Mouse (Mus musculus) heart, embryonic 12.5 days (tissue): ENCODE results near the gene Bola3. TPM values are rescaled to one million over a fixed set of nuclear protein-coding genes. Genes with fewer than 3 reads are reported as not detected.

Experiments
- ATAC-seq: fragments of 200-750 bp; cut with Nextera tagmentation; 2 replicates; pipeline ENCODE4 v1.8.0; 2017; ENCODE audit warnings: moderate TSS enrichment, moderate library complexity; ENCODE audit not compliant: insufficient number of reproducible peaks, low FRiP score
- H3K27ac ChIP-seq: fragments of 300-500 bp; sonication (generic); 2 replicates; pipeline ENCODE4 v1.5.1; 2016; ENCODE audit warnings: mild to moderate bottlenecking, moderate library complexity; ENCODE audit not compliant: poor library complexity, severe bottlenecking
- H3K27me3 ChIP-seq: fragments of 300-500 bp; sonication (generic); replicated peaks from 2 replicates; pipeline ENCODE4 v1.6.1; 2016; ENCODE audit warnings: mild to moderate bottlenecking, moderate library complexity
- H3K36me3 ChIP-seq: fragments of 300-500 bp; sonication (generic); 2 replicates; pipeline ENCODE4 v1.6.1; 2016; ENCODE audit warnings: mild to moderate bottlenecking, moderate library complexity
- H3K4me1 ChIP-seq: fragments of 300-500 bp; sonication (generic); replicated peaks from 2 replicates; pipeline ENCODE4 v1.6.1; 2016; ENCODE audit warnings: mild to moderate bottlenecking
- H3K4me2 ChIP-seq: fragments of 300-500 bp; sonication (generic); 2 replicates; pipeline ENCODE4 v1.6.1; 2016; ENCODE audit warnings: mild to moderate bottlenecking, moderate library complexity
- H3K4me3 ChIP-seq: fragments of 300-500 bp; sonication (generic); 2 replicates; pipeline ENCODE4 v1.5.1; 2016; ENCODE audit warnings: mild to moderate bottlenecking
- H3K9ac ChIP-seq: fragments of 300-500 bp; sonication (generic); 2 replicates; pipeline ENCODE4 v1.6.1; 2016; ENCODE audit warnings: mild to moderate bottlenecking, moderate library complexity
- H3K9me3 ChIP-seq: fragments of 300-500 bp; sonication (generic); replicated peaks from 2 replicates; pipeline ENCODE4 v1.6.1; 2016; ENCODE audit warnings: mild to moderate bottlenecking, moderate library complexity
- WGBS: fragments of 180-500 bp; shearing (Covaris S2); methylation state at CpG from one replicate; pipeline ENCODE4 v1.1.7; 2016; 5-methylcytosine and 5-hydroxymethylcytosine counted together
- polyA plus RNA-seq: library from polyadenylated mRNA; unstranded; fragments of >200 nt; fragmentation: Nextera tagmentation; extraction: Ambion mirVana; gene quantifications from 2 replicates; pipeline ENCODE4 v1.2.1, GENCODE M21; 2016

Gene Bola3
- 262 and 274 TPM in 2 replicates for polyA plus RNA-seq

DNA sequence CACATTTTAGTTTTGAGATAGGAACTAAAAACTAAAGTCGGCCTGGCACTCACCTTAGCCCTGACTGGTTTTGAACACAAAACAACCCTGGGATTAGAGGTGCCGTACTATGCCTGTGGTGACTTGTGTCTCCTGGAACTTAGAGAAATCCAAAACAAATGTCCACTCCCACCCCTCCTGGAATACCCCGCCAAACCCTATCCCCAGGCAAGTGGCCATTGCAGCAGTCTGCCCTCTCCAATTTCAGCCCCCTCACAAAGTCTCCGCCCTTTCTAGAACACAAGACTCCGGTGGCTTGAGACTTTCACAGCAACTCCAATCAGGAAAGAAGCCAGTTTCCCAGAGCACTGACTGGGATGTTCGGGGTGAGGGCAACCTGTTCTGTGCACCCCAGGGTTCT lies at the start of gene Bola3:
TSS of gene Bola3 (plus strand) at position 275 of the 400 bp plus-strand sequence.
- Histone ChIP-seq H3K27ac (peak within 1 kb of the TSS; percentile 65), H3K9me3 (no peaks in the 10 kb centered on the region), H3K4me3 (peak within 1 kb of the TSS; percentile 97), H3K4me1 (peaks cover 25% of the 10 kb centered on the region), H3K4me2 (peak within 1 kb of the TSS; percentile 89), H3K27me3 (no peaks in the 10 kb centered on the region), H3K36me3 (peaks cover 36% of the 10 kb centered on the region), H3K9ac (peak within 1 kb of the TSS; percentile 96)
- no peak for ATAC-seq
- WGBS, result 32% methylated on average over 6 of the region's 6 CpGs

DNA sequence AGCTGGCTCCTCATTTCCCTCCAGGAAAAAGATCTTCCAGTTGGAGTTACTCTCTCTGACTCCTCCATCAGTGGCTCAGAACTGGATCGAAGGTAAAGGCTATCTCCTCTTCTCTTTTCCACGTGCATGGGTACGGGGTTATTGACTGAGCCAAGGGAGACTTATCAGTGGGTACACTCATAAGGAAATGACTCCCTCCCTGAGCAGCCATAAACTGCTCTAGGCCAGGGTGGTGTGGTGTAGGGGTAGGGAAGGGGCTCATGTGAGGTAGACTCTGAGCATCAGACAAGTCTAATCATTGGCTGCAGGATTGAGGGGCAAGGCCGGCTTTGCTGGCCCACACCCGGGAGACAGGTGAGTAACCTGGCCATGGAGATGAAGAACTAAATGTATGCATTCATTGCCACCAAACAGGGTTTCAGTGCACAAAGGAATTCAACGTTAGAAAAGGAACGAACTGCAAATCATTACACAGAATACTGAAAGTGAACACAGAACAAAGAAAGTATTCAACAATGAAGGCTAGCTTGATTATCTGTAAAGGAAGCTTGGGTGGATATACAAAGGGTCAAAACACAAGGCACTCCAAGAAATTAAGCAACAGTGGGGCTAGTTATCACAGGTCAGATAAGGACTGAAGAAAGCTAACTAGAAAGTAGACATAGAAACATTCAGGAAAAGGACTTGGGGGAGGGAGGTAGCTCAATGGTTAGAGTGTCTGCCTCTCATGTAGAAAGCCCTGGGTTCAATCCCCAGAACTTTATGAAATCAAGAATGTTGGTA lies 48.3 kb upstream of the Bola3 start:
- no peaks in the 10 kb centered on the region for H3K27me3 ChIP-seq
- peaks cover 3% of the 10 kb centered on the region; the same call in 1 of the 2 replicates for H3K36me3 ChIP-seq
- ATAC-seq, result no peak
- no peak overlapping the region for H3K4me2 ChIP-seq
- H3K9ac ChIP-seq, result no peak overlapping the region
- no peaks in the 10 kb centered on the region for H3K9me3 ChIP-seq
- WGBS, result 59% methylated on average over 7 of the region's 7 CpGs
- H3K4me3 ChIP-seq, result no peak overlapping the region
- no peaks in the 10 kb centered on the region for H3K4me1 ChIP-seq
- no peak overlapping the region for H3K27ac ChIP-seq

DNA sequence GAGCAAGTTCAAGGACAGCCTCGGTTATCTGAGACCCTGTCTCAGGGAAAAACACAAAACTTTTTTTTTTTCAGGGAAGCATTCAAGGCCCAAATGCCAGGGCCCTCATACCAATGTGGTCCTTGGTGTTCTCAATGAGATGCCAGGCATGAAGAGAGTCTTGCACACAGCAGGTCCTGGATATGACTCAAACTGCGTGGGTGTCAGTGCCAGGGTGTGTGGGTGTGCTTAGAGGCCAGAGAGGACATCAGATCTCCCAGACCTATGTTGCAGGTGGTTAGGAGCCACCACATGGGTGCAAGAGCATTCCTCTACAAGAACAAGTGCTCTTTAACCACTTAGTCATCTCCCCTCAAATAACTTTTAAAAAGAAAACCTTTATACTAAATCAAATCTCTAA lies 47.7 kb upstream of the Bola3 start:
- no peak overlapping the region for H3K4me3 ChIP-seq
- H3K4me1 ChIP-seq, result no peaks in the 10 kb centered on the region
- H3K36me3 ChIP-seq, result peaks cover 10% of the 10 kb centered on the region
- no peak overlapping the region for H3K27ac ChIP-seq
- 90% methylated on average over 2 of the region's 2 CpGs for WGBS
- H3K4me2 ChIP-seq, result no peak overlapping the region
- no peaks in the 10 kb centered on the region for H3K9me3 ChIP-seq
- ATAC-seq, result no peak
- H3K27me3 ChIP-seq, result no peaks in the 10 kb centered on the region
- H3K9ac ChIP-seq, result no peak overlapping the region

DNA sequence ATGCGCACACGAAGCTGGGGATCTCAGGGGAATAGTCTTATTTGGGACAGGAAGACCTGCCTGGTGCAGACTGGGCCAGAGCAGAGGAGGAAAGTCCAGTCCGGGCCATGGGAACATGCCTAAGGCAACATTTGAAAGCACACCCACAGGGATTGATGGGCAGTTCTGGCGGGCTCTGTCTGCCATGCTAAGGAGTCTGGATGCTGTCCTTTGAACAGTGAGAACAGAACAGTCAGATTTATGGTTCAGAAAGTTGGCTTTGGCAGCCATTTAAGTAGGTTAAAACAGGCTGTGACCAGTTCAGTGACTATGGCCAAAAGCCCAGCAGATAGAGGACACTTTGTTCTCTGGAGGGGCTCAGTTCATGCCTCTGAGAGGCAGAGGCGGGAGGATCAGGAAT lies 46.7 kb upstream of the Bola3 start:
- Histone ChIP-seq H3K4me3 (no peak overlapping the region), H3K4me1 (no peaks in the 10 kb centered on the region), H3K9me3 (no peaks in the 10 kb centered on the region), H3K9ac (no peak overlapping the region), H3K27ac (no peak overlapping the region), H3K27me3 (no peaks in the 10 kb centered on the region), H3K36me3 (peaks cover 16% of the 10 kb centered on the region), H3K4me2 (no peak overlapping the region)
- WGBS, result 83% methylated on average over 5 of the region's 5 CpGs
- no peak for ATAC-seq

DNA sequence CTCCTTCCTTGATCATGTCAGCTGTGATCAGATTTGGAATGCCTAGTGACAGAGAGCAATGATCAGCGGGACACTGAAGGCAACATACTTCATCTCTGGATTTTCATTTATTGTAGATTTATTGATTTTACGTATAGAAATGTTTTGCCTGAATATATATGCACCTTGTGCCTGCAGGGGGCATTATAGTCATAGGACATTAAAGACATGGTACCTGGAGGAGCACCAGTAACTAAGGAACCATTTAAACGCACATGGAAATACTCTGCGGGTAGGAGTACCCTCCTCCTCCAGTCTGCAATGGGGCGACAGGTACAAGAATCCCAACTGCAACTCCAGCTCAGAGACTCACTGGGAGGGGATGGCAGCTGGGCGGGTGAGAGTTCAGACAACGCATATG lies 39.9 kb upstream of the Bola3 start:
- H3K4me3 ChIP-seq, result no peak overlapping the region
- no peak overlapping the region for H3K27ac ChIP-seq
- H3K9me3 ChIP-seq, result no peaks in the 10 kb centered on the region
- 90% methylated on average over 7 of the region's 7 CpGs for WGBS
- H3K4me1 ChIP-seq, result no peaks in the 10 kb centered on the region
- peaks cover 46% of the 10 kb centered on the region for H3K36me3 ChIP-seq
- no peaks in the 10 kb centered on the region for H3K27me3 ChIP-seq
- H3K9ac ChIP-seq, result no peak overlapping the region
- H3K4me2 ChIP-seq, result no peak overlapping the region
- ATAC-seq, result no peak

DNA sequence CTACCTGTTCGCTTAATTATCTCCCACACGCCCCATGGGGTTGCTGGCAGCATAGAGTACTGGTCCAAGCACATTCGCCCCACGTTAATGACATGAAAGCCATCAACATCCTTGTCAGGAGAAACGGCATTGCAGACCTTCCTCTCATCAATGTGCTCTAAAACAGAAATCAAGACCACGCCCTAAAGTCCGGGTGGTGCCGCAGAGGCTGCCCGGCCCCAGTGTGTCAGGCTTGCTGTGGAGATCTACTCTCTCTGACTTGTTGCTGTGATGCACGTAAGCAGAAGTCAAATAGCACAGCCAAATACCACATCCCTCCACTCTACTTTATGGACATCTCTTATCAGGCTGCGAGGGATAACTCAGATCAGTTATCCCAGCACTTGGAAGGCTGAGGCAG lies 37.7 kb upstream of the Bola3 start:
- no peak overlapping the region for H3K4me2 ChIP-seq
- H3K4me3 ChIP-seq, result no peak overlapping the region
- no peak for ATAC-seq
- H3K36me3 ChIP-seq, result peaks cover 37% of the 10 kb centered on the region
- 0 out of 2 replicates have a peak, but pooled peaks cover 3% of the 10 kb centered on the region for H3K4me1 ChIP-seq
- no peak overlapping the region for H3K27ac ChIP-seq
- no peak overlapping the region for H3K9ac ChIP-seq
- 92% methylated on average over 11 of the region's 11 CpGs for WGBS
- no peaks in the 10 kb centered on the region for H3K27me3 ChIP-seq
- H3K9me3 ChIP-seq, result no peaks in the 10 kb centered on the region

DNA sequence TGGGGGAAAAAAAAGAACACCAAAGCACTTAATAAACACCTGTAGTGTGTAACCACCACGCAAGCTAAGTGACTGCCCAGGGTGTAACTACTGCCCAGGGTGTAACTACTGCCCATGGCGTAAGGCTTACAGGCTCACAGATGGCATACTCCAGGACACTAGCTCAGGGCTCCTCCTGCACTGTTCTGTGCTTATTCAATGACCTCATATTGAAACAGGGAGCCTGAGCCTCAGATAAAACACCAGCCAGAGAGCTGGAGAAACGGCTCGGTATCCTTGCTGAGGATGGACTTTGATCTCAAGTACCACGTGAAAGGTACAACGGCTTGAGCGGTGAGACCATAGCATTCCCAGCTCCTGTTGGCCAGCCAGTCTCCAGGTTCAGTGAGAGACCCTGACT lies 36.9 kb upstream of the Bola3 start:
- no peak overlapping the region for H3K9ac ChIP-seq
- WGBS, result 59% methylated on average over 7 of the region's 7 CpGs
- H3K4me1 ChIP-seq, result peaks cover 7% of the 10 kb centered on the region
- H3K27ac ChIP-seq, result no peak overlapping the region
- no peak for ATAC-seq
- peaks cover 30% of the 10 kb centered on the region for H3K36me3 ChIP-seq
- no peak overlapping the region for H3K4me2 ChIP-seq
- H3K27me3 ChIP-seq, result no peaks in the 10 kb centered on the region
- no peak overlapping the region for H3K4me3 ChIP-seq
- H3K9me3 ChIP-seq, result no peaks in the 10 kb centered on the region

DNA sequence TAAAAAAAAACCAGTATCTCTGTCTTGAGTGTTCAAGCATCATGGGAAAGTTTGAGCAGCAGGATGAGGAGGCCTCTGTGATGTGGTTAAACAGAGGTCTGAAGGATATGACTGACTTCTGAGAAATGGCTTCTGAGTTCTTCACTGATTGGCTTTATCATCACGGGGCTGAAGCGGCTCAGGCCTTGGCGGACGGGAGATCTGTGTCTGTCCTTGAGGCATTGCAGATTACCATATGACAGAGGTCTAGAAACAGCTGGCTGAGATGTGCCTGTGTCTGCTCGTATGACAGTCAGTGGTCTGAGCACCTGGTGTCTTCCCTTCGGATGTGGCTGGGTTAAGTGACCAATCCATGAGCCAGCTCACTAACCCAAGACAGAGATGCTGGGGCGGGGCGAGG lies 36.4 kb upstream of the Bola3 start:
- Histone ChIP-seq H3K27ac (no peak overlapping the region), H3K4me1 (peaks cover 7% of the 10 kb centered on the region), H3K27me3 (no peaks in the 10 kb centered on the region), H3K9ac (no peak overlapping the region), H3K36me3 (peaks cover 30% of the 10 kb centered on the region), H3K4me3 (no peak overlapping the region), H3K9me3 (no peaks in the 10 kb centered on the region), H3K4me2 (no peak overlapping the region)
- 68% methylated on average over 8 of the region's 8 CpGs for WGBS
- peak; percentile 23; the same call in 1 of the 2 replicates for ATAC-seq

DNA sequence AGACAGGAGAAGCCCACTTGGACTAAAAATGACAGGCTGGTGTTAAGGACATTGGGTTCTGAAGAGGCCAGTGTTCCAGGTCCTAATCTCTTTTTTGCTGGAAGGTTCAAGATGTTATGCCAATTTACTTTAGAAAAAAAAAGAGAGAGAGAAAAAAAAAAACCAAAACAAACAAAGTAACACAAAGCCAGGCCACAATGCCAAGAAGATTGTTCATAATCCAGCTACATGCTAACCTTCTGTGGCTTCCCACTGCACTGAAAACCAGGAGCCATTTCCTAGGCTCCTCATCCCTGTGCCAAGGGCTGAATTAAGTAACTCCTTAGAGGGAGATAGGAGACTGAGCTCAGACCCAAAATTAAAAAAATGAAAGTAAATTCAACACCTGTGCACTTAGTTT lies 33.7 kb upstream of the Bola3 start:
- Histone ChIP-seq H3K9ac (no peak overlapping the region), H3K4me3 (no peak overlapping the region), H3K27ac (no peak overlapping the region), H3K9me3 (no peaks in the 10 kb centered on the region), H3K4me2 (no peak overlapping the region), H3K27me3 (no peaks in the 10 kb centered on the region), H3K4me1 (peaks cover 7% of the 10 kb centered on the region), H3K36me3 (peaks cover 17% of the 10 kb centered on the region)
- ATAC-seq, result no peak

DNA sequence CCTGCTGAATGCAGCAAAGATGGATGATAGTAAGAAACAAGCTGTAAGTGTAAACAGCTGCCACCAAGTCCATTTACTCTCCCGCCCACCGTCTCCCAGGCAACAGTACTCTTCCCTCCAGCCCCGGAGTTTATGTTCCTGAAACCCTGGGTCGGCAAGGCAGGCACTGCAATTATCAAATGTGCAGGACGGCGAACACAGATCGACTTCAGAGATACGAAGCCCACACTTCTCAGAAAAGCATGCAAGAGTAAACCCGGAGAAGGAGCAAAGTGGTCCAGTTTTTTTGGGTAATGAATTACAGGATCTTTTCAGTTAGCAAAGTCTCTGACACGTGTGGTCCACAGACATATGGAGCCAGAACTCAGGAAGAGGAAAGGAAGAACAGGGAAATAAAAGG lies 32.9 kb upstream of the Bola3 start:
- no peaks in the 10 kb centered on the region for H3K9me3 ChIP-seq
- H3K4me1 ChIP-seq, result peaks cover 7% of the 10 kb centered on the region
- H3K4me3 ChIP-seq, result no peak overlapping the region
- WGBS, result 29% methylated on average over 10 of the region's 10 CpGs
- no peak overlapping the region for H3K27ac ChIP-seq
- peak overlapping the region; percentile 32 for H3K4me2 ChIP-seq
- H3K27me3 ChIP-seq, result no peaks in the 10 kb centered on the region
- ATAC-seq, result no peak
- peaks cover 14% of the 10 kb centered on the region for H3K36me3 ChIP-seq
- no peak overlapping the region for H3K9ac ChIP-seq

DNA sequence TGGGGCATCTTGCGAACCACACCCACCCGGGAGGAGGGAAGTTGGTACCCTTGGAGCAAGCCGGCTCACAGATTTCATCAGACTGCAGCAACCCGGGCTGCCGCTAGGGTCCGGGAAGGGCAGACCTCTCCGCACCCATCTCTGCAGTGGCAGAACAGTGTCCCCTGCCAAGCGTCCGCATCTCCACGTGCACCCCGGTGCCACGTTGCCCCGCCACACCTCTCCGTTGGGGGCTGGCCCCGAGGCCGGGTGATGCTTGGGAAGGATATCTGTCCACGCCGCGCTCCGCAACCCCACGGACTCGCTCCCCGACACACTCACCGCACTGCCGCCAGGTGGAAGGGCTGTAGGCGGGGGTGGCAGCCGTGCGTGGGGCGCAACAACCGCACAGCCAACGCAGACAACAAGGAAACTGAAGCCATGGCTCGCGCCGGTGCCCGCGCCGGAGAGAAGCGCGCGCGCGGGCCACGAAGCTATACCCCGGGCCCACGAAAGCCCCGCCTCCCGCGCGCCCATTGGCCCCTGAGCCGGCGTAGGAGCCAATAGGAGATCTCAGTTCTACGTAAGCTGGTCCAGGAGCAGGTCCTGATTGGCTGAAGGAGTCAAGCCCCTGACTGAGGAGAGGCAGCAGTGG lies 31.7 kb upstream of the Bola3 start:
- under 1% methylated on average over 52 of the region's 52 CpGs for WGBS
- Histone ChIP-seq H3K27ac (peak overlapping the region; percentile 48; the same call in 1 of the 2 replicates), H3K4me1 (peaks cover 7% of the 10 kb centered on the region), H3K9me3 (no peaks in the 10 kb centered on the region), H3K9ac (peak overlapping the region; percentile 87), H3K36me3 (0 out of 2 replicates have a peak, but pooled peaks cover 3% of the 10 kb centered on the region), H3K4me3 (peak overlapping the region; percentile 93), H3K4me2 (peak overlapping the region; percentile 78), H3K27me3 (no peaks in the 10 kb centered on the region)
- ATAC-seq, result peak; percentile 98
